Comparison of ENCODE assay signal across 10 mouse cellular contexts in genomic region chr2:151910919-151911500, GRCm38 (mm10). TPM values are rescaled to one million over a fixed set of nuclear protein-coding genes. Genes with fewer than 3 reads are reported as not detected.
DNase-seq lines count a peak whose midpoint lies in the region; ATAC-seq lines count a peak whose summit lies in the region.
"Had no signal": no experiment of that assay in that cellular context is flagged by ENCODE, and none has a peak within 500 bp of the region (broad histone marks: within the 10 kb centered on the region; RNA-seq: fewer than 3 reads in every experiment).

TSS of gene Angpt4 (plus strand) at chr2:151911210.

- H3K4me3 ChIP-seq in heart, embryonic 10.5 days, result 0 out of 2 replicates have a peak within 1 kb of the TSS, but pooled peaks have one; percentile 4
- no peak within 1 kb of the TSS for H3K4me3 ChIP-seq in neural tube, embryonic 11.5 days (ENCODE audit: low read depth, low read length)
- H3K4me3 ChIP-seq in neural tube, embryonic 15.5 days (replicated peaks), result no peak within 1 kb of the TSS
- H3K4me3 ChIP-seq: forebrain, embryonic 13.5 days had no signal

- H3K9ac ChIP-seq in neural tube, embryonic 11.5 days (ENCODE audit: low read length), result 0 out of 2 replicates have a peak within 1 kb of the TSS, but pooled peaks have one; percentile 10
- H3K9ac ChIP-seq in neural tube, embryonic 15.5 days (replicated peaks), result no peak within 1 kb of the TSS
- H3K9ac ChIP-seq: forebrain, embryonic 13.5 days had no signal

- WGBS in heart, embryonic 10.5 days, result 63% methylated on average over 12 of the region's 13 CpGs
- 68% methylated on average over 13 of the region's 13 CpGs for WGBS in neural tube, embryonic 11.5 days
- WGBS in neural tube, embryonic 15.5 days, result 80% methylated on average over 11 of the region's 13 CpGs

- peak within 1 kb of the TSS; percentile 79 for H3K27ac ChIP-seq in heart, embryonic 10.5 days
- no peak within 1 kb of the TSS for H3K27ac ChIP-seq in neural tube, embryonic 11.5 days (ENCODE audit: low read depth, low read length)
- no peak within 1 kb of the TSS for H3K27ac ChIP-seq in neural tube, embryonic 15.5 days (replicated peaks)
- H3K27ac ChIP-seq: forebrain, embryonic 13.5 days had no signal

- peaks cover 20% of the 10 kb centered on the region for H3K4me1 ChIP-seq in heart, embryonic 10.5 days
- H3K4me1 ChIP-seq in neural tube, embryonic 11.5 days (ENCODE audit: control insufficient read depth, insufficient read depth, low read length), result peaks cover 5% of the 10 kb centered on the region
- peaks cover 8% of the 10 kb centered on the region for H3K4me1 ChIP-seq in neural tube, embryonic 15.5 days
- H3K4me1 ChIP-seq: forebrain, embryonic 13.5 days had no signal

- H3K9me3 ChIP-seq in heart, embryonic 10.5 days, result no peaks in the 10 kb centered on the region
- H3K9me3 ChIP-seq in neural tube, embryonic 11.5 days (ENCODE audit: control insufficient read depth, low read length), result no peaks in the 10 kb centered on the region
- H3K9me3 ChIP-seq in neural tube, embryonic 15.5 days (replicated peaks), result no peaks in the 10 kb centered on the region
- H3K9me3 ChIP-seq: forebrain, embryonic 13.5 days had no signal

- H3K36me3 ChIP-seq in heart, embryonic 10.5 days, result no peaks in the 10 kb centered on the region
- H3K36me3 ChIP-seq in neural tube, embryonic 11.5 days (ENCODE audit: control insufficient read depth, insufficient read depth, low read length), result no peaks in the 10 kb centered on the region
- no peaks in the 10 kb centered on the region for H3K36me3 ChIP-seq in neural tube, embryonic 15.5 days

- intact Hi-C loops in left cerebral cortex, postnatal 4 days (cut with DNase I), result no loop called here

- H3K27me3 ChIP-seq in heart, embryonic 10.5 days (ENCODE audit: insufficient read depth, poor library complexity, severe bottlenecking), result peaks cover 5% of the 10 kb centered on the region; the same call in 1 of the 2 replicates
- no peaks in the 10 kb centered on the region for H3K27me3 ChIP-seq in neural tube, embryonic 11.5 days (ENCODE audit: control insufficient read depth, insufficient read depth, low read length)
- no peaks in the 10 kb centered on the region; the same call in 1 of the 2 replicates for H3K27me3 ChIP-seq in neural tube, embryonic 15.5 days (replicated peaks)
- H3K27me3 ChIP-seq: forebrain, embryonic 13.5 days had no signal

- H3K4me2 ChIP-seq in neural tube, embryonic 11.5 days (ENCODE audit: low read depth), result no peak within 1 kb of the TSS
- no peak within 1 kb of the TSS for H3K4me2 ChIP-seq in neural tube, embryonic 15.5 days
- H3K4me2 ChIP-seq: forebrain, embryonic 13.5 days had no signal

- DNase-seq in heart, embryonic 10.5 days (ENCODE audit: low spot score), result no peak
- DNase-seq in heart, adult 8-10 months (ENCODE audit: low spot score), result no peak
- DNase-seq in neural tube, embryonic 11.5 days (ENCODE audit: low spot score), result peak; percentile 20
- peak; percentile 25 for DNase-seq in heart, postnatal 4 days
- no peak for DNase-seq in left cerebral cortex, postnatal 4 days
- no peak for DNase-seq in ovary, postnatal 10 days (ENCODE audit: low spot score)
- DNase-seq in ovary, postnatal 14 days (ENCODE audit: low spot score), result no peak
- DNase-seq: cerebellum, adult 2 months had no signal

- no peak; the same call in 1 of the 2 replicates for ATAC-seq in neural tube, embryonic 11.5 days (ENCODE audit: insufficient read depth, low FRiP score, low TSS enrichment)
- ATAC-seq in neural tube, embryonic 15.5 days (ENCODE audit: low FRiP score), result no peak
- ATAC-seq: forebrain, embryonic 13.5 days had no signal

RNA-seq across cellular contexts. Expression of gene Angpt4, which starts in this region (rescaled TPM):
- polyA plus RNA-seq in heart, embryonic 10.5 days (2016; fragmentation: Nextera tagmentation; extraction: Ambion mirVana), result 0.48 and 1.1 TPM in 2 replicates
- under 1 TPM in 3 of 4 experiments, not detected in 1; 0.14 to 0.22 (median 0.16) TPM for total RNA-seq in heart, adult 8-10 months (2022)
- 0.23 and 0.34 TPM in 2 replicates for polyA plus RNA-seq in neural tube, embryonic 11.5 days (2014; fragmentation: Nextera tagmentation; extraction: Ambion mirVana)
- 0.50 and 2.1 TPM in 2 replicates for polyA plus RNA-seq in neural tube, embryonic 15.5 days (2015; fragmentation: Nextera tagmentation; extraction: Ambion mirVana)
- total RNA-seq in heart, postnatal 4 days (2021), result under 1 TPM; 0.14 to 0.18 TPM
- not detected for total RNA-seq in left cerebral cortex, postnatal 4 days (2021)
- polyA plus RNA-seq: forebrain, embryonic 13.5 days had no signal

Comparison
In these comparisons a context has a peak if more than half of its experiments do, and no peak if none do; other contexts are left out.
1. Peak in DNase-seq and H3K9ac ChIP-seq in neural tube, embryonic 11.5 days; RNA of the gene not detected or under 1 TPM.
2. Peak in DNase-seq in heart, postnatal 4 days; RNA of the gene not detected or under 1 TPM.